Mouse (Mus musculus): ENCODE measurements around the gene Gm20388. TPM values are rescaled to one million over a fixed set of nuclear protein-coding genes. Genes with fewer than 3 reads are reported as not detected.

The Gm20388 gene
- total RNA-seq, 2 experiments from 2014 or later: 2.4 to 2.6 TPM

- H3K27ac ChIP-seq: no peak overlapping the region
- no peak overlapping the region for H3K4me3 ChIP-seq
- DNase-seq (ENCODE audit: extremely low spot score in 1 of 2, low spot score in 2 of 2): no peak
- intact Hi-C loops (cut with DNase I): no loop called here
- no peak for TF ChIP-seq CTCF (IDR thresholded peaks at IDR 0.05)
Observed at GRCm38 (mm10) chr8:121870190-121870589, 1959.5 kb downstream of the Gm20388 start.

DNA sequence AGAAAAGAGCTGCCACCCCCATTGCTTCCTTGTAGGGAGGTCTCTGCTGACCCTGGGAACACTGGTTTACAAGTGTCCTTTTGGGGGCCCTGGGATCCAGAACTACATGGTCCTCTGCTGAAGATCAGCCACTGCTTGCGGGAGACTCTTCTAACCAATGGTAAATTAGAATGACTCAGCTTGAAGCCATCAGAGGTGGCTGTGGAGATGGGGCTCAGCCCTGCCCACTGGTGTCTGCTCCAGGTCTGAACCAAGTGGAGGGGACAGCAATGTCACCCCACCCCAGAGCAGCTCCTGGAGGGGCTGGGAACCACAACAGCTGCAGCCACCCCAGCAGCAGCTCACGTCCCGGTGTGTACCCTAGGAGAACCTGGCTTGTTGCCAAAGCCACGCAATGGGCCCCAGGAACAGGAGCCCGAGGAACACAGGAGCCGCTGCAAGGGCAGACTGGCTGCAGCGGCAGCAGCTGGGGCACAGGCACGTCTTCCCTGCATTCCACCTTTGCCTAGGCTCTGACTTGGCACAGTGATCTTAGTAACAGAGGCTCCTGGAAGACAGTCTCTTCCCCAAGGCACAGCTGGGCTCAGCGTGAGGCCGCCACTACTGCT lies 1961.3 kb downstream of the Gm20388 start:
- intact Hi-C loops (cut with DNase I): no loop called here
- DNase-seq (ENCODE audit: extremely low spot score in 1 of 2, low spot score in 2 of 2): no peak
- H3K27ac ChIP-seq: no peak overlapping the region
- TF ChIP-seq CTCF (IDR thresholded peaks at IDR 0.05): no peak
- H3K4me3 ChIP-seq: no peak overlapping the region

- peak; percentile 56 for TF ChIP-seq CTCF (IDR thresholded peaks at IDR 0.05)
- intact Hi-C loops (cut with DNase I): loop anchor here (1.0 kb wide), 1 partner anchor 33 kb away; the partner anchor contains the start of gene Slc7a5
- DNase-seq (ENCODE audit: extremely low spot score in 1 of 2, low spot score in 2 of 2): no peak
- Histone ChIP-seq H3K4me3 (no peak overlapping the region), H3K27ac (no peak overlapping the region)
Observed at GRCm38 (mm10) chr8:121874031-121874430, 1963.4 kb downstream of the Gm20388 start.

GRCm38 (mm10) chr8:121875045-121875444 lies 1964.4 kb downstream of the Gm20388 start:
- DNase-seq (ENCODE audit: extremely low spot score in 1 of 2, low spot score in 2 of 2): no peak
- Histone ChIP-seq H3K4me3 (no peak overlapping the region), H3K27ac (peak overlapping the region; percentile 67; the same call in 1 of the 2 replicates)
- intact Hi-C loops (cut with DNase I): no loop called here
- no peak for TF ChIP-seq CTCF (IDR thresholded peaks at IDR 0.05)

GRCm38 (mm10) chr8:121875517-121875916 lies 1964.9 kb downstream of the Gm20388 start:
- TF ChIP-seq CTCF (IDR thresholded peaks at IDR 0.05): no peak
- no peak for DNase-seq (ENCODE audit: extremely low spot score in 1 of 2, low spot score in 2 of 2)
- intact Hi-C loops (cut with DNase I): no loop called here
- Histone ChIP-seq H3K4me3 (no peak overlapping the region), H3K27ac (peak overlapping the region; percentile 54; the same call in 1 of the 2 replicates)

DNA sequence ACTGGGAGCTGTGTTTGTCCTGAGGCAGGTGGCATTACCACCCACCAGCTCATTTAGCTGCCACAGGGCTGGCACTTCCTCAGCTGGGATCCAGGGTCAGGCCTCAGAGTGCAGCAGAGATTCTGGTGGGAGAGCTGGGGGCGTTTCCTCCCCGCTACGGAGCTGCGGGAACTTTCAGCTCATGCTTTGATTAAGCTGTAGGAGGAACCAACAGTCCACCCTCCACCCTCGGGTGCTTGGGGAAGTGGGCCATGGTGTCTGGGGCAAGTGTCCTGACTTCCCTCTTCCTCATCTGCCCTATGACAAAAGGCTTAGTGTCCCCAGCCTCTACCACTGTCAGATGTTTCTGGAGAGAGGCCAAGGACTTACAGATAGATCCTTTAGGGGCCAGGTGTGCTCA lies 1966.6 kb downstream of the Gm20388 start:
- intact Hi-C loops (cut with DNase I): no loop called here
- DNase-seq (ENCODE audit: extremely low spot score in 1 of 2, low spot score in 2 of 2): no peak
- no peak for TF ChIP-seq CTCF (IDR thresholded peaks at IDR 0.05)
- H3K27ac ChIP-seq: no peak overlapping the region
- no peak overlapping the region for H3K4me3 ChIP-seq

DNA sequence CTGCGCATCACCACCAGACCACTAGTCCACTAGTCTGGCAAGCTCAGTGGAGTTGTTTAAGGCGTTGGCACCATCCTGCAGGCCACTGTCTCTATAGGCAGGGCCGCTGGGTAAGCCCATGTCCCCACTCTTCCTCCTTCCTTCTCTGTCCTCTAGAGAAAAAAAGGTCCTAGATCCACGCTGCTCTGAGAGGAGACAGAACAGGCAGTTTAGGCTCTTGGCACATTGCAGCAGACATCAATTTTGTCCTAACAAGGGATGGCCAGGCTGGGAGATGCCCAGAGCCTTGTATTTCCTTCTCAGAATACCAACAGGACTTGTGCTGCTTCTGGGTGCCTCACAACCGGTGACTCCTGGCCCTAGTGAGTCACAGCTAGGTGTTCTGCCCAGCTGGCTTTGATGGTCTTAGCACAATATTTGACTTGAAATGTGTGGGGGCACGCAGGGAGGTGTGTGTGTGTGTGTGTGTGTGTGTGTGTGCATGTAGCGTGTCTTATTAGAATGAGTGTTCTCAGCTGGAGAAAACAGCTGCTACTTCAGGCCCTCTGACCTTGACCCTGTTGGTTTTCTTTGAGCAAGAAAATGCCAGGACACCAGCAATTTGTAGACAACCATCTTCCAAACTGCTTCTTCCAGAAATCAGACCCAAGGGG lies 1967.3 kb downstream of the Gm20388 start:
- TF ChIP-seq CTCF (IDR thresholded peaks at IDR 0.05): no peak
- no peak overlapping the region for H3K27ac ChIP-seq
- intact Hi-C loops (cut with DNase I): no loop called here

DNA sequence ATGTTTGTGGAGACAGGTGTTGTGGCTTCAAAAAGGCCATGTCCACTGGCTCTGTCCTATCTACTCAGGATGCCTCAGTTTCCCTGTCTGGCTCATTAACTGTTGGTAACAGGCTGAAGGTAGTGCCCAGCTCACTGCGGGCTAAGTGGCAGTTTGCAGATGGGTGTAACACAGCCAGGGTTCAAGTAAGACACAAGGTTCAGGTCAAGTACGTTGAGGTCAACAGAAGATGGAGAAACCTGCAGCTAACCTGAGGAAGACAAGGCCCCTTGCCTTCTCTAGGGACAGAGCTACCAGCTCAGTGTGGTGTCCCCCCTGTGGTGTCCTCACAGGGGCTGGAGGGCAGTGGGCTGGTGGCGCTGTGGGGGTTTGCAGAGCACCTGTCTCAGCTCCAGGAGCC lies 1969.1 kb downstream of the Gm20388 start:
- no peak for TF ChIP-seq CTCF (IDR thresholded peaks at IDR 0.05)
- H3K4me3 ChIP-seq: no peak overlapping the region
- intact Hi-C loops (cut with DNase I): no loop called here
- no peak for DNase-seq (ENCODE audit: extremely low spot score in 1 of 2, low spot score in 2 of 2)
- no peak overlapping the region for H3K27ac ChIP-seq

More for the DNA sequence above, 1967.3 kb downstream of the Gm20388 start:
- no peak overlapping the region for H3K4me3 ChIP-seq
- DNase-seq (ENCODE audit: extremely low spot score in 1 of 2, low spot score in 2 of 2): no peak

DNA sequence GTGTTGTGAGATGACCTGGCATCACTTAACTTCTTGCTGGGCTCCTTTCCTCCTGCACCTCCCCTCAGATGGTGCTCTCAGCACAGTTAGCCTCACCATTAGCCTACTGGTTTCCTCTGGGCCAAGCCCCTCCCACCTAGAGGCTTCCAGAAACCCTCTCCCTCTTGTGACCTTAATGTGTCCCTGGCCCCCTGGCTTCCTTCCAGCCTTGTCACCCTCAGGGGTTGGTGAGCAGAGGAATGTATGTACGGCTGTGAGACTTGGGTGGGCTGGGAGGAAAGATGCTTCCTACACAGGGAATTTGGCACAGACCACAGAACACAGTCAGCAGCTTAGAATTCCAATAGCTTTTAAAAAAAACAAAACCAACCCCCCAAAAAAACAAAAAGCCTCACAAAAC lies 1970.2 kb downstream of the Gm20388 start:
- no peak overlapping the region for H3K27ac ChIP-seq
- intact Hi-C loops (cut with DNase I): no loop called here
- no peak for DNase-seq (ENCODE audit: extremely low spot score in 1 of 2, low spot score in 2 of 2)
- H3K4me3 ChIP-seq: no peak overlapping the region
- TF ChIP-seq CTCF (IDR thresholded peaks at IDR 0.05): no peak

DNA sequence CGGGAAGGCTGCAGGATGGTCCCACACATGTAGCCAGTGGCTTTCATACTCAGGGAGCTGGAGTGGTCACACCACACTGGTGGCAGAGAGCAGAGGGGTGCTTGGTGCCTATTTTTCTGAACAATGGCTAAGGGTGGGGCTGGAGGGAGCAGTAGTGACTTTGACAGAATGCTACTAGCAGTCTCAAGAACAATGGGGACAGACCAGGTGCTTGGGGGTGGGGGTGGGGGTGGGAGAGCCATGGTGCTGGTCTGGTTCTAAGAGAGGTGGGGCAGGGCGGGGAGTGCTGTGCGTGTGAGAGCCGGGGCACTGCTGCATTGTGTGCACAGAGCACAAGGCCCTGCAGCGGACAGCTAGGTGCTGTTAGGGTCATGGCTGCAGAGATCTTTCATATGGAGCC lies 1971.3 kb downstream of the Gm20388 start:
- no peak overlapping the region for H3K27ac ChIP-seq
- no peak overlapping the region for H3K4me3 ChIP-seq
- intact Hi-C loops (cut with DNase I): no loop called here
- no peak for TF ChIP-seq CTCF (IDR thresholded peaks at IDR 0.05)
- no peak for DNase-seq (ENCODE audit: extremely low spot score in 1 of 2, low spot score in 2 of 2)

- intact Hi-C loops (cut with DNase I): no loop called here
- no peak overlapping the region for H3K4me3 ChIP-seq
- TF ChIP-seq CTCF (IDR thresholded peaks at IDR 0.05): no peak
- no peak for DNase-seq (ENCODE audit: extremely low spot score in 1 of 2, low spot score in 2 of 2)
- no peak overlapping the region for H3K27ac ChIP-seq
Observed at GRCm38 (mm10) chr8:121884181-121884580, 1973.5 kb downstream of the Gm20388 start.

- no peak for TF ChIP-seq CTCF (IDR thresholded peaks at IDR 0.05)
- Histone ChIP-seq H3K4me3 (no peak overlapping the region), H3K27ac (no peak overlapping the region)
- no peak for DNase-seq (ENCODE audit: extremely low spot score in 1 of 2, low spot score in 2 of 2)
- intact Hi-C loops (cut with DNase I): no loop called here
Observed at GRCm38 (mm10) chr8:121885001-121885400, 1974.4 kb downstream of the Gm20388 start.

- Histone ChIP-seq H3K4me3 (no peak overlapping the region), H3K27ac (no peak overlapping the region)
- no peak for DNase-seq (ENCODE audit: extremely low spot score in 1 of 2, low spot score in 2 of 2)
- TF ChIP-seq CTCF (IDR thresholded peaks at IDR 0.05): no peak
- intact Hi-C loops (cut with DNase I): no loop called here
Observed at GRCm38 (mm10) chr8:121885433-121885832, 1974.8 kb downstream of the Gm20388 start.
